Mouse (Mus musculus): ENCODE data around the gene Asb16. TPM values are rescaled to one million over a fixed set of nuclear protein-coding genes. Genes with fewer than 3 reads are reported as not detected.

Gene Asb16
- polyA plus RNA-seq, 1 experiment = 0.13 TPM

- 0% methylated on average over 25 of the region's 25 CpGs for WGBS
- Histone ChIP-seq H3K27ac (ENCODE audit: insufficient read depth, low read length) (peak within 1 kb of the TSS; percentile 95), H3K36me3 (ENCODE audit: control insufficient read depth, insufficient read depth, low read length) (peaks cover 2% of the 10 kb centered on the region), H3K27me3 (ENCODE audit: control insufficient read depth, insufficient read depth, low read length) (no peaks in the 10 kb centered on the region), H3K4me3 (ENCODE audit: extremely low read depth, insufficient read depth, insufficient read length) (peak within 1 kb of the TSS; percentile 73), H3K4me1 (ENCODE audit: control insufficient read depth, insufficient read depth, insufficient read length) (peaks cover 17% of the 10 kb centered on the region; the same call in 1 of the 2 replicates)
- no peak; the same call in 1 of the 2 replicates for TF ChIP-seq POLR2A (IDR thresholded peaks at IDR 0.05; ENCODE audit: low read depth, low read length)
- no peak for TF ChIP-seq CTCF (IDR thresholded peaks at IDR 0.05; ENCODE audit: extremely low read depth, insufficient read depth, insufficient read length, insufficient replicate concordance)
- peak; percentile 61 to 62 for DNase-seq (ENCODE audit: low read depth in 1 of 2, low spot score in 2 of 2)
Measured at GRCm38 (mm10) chr11:102319410-102319792, 50.9 kb downstream of the Asb16 start, which contains the start of gene Ubtf. TSS of gene Ubtf (minus strand) at chr11:102319742.

GRCm38 (mm10) chr11:102319941-102320685 lies 51.6 kb downstream of the Asb16 start:
- 3% methylated on average over 38 of the region's 38 CpGs for WGBS
- H3K27ac ChIP-seq (ENCODE audit: insufficient read depth, low read length) = peak overlapping the region; percentile 95
- TF ChIP-seq CTCF (IDR thresholded peaks at IDR 0.05; ENCODE audit: extremely low read depth, insufficient read depth, insufficient read length, insufficient replicate concordance) (no peak), POLR2A (IDR thresholded peaks at IDR 0.05; ENCODE audit: low read depth, low read length) (peak; percentile 47; the same call in 1 of the 2 replicates)

GRCm38 (mm10) chr11:102320686-102321005 lies 52.1 kb downstream of the Asb16 start:
- no peaks in the 10 kb centered on the region for H3K36me3 ChIP-seq (ENCODE audit: control insufficient read depth, insufficient read depth, low read length)
- peaks cover 13% of the 10 kb centered on the region; the same call in 1 of the 2 replicates for H3K4me1 ChIP-seq (ENCODE audit: control insufficient read depth, insufficient read depth, insufficient read length)
- H3K27ac ChIP-seq (ENCODE audit: insufficient read depth, low read length) = peak overlapping the region; percentile 95
- TF ChIP-seq CTCF (IDR thresholded peaks at IDR 0.05; ENCODE audit: extremely low read depth, insufficient read depth, insufficient read length, insufficient replicate concordance) (no peak), POLR2A (IDR thresholded peaks at IDR 0.05; ENCODE audit: low read depth, low read length) (no peak)
- 46% methylated on average over 10 of the region's 10 CpGs for WGBS
- no peak for DNase-seq (ENCODE audit: low read depth in 1 of 2, low spot score in 2 of 2)
- H3K4me3 ChIP-seq (ENCODE audit: extremely low read depth, insufficient read depth, insufficient read length) = peak overlapping the region; percentile 73; the same call in 1 of the 2 replicates
- H3K27me3 ChIP-seq (ENCODE audit: control insufficient read depth, insufficient read depth, low read length) = no peaks in the 10 kb centered on the region

More at GRCm38 (mm10) chr11:102319941-102320685, 51.6 kb downstream of the Asb16 start:
- Histone ChIP-seq H3K4me1 (ENCODE audit: control insufficient read depth, insufficient read depth, insufficient read length) (peaks cover 17% of the 10 kb centered on the region; the same call in 1 of the 2 replicates), H3K27me3 (ENCODE audit: control insufficient read depth, insufficient read depth, low read length) (no peaks in the 10 kb centered on the region), H3K36me3 (ENCODE audit: control insufficient read depth, insufficient read depth, low read length) (no peaks in the 10 kb centered on the region), H3K4me3 (ENCODE audit: extremely low read depth, insufficient read depth, insufficient read length) (peak overlapping the region; percentile 73)
- peak; percentile 46 to 70 for DNase-seq (ENCODE audit: low read depth in 1 of 2, low spot score in 2 of 2)

DNA sequence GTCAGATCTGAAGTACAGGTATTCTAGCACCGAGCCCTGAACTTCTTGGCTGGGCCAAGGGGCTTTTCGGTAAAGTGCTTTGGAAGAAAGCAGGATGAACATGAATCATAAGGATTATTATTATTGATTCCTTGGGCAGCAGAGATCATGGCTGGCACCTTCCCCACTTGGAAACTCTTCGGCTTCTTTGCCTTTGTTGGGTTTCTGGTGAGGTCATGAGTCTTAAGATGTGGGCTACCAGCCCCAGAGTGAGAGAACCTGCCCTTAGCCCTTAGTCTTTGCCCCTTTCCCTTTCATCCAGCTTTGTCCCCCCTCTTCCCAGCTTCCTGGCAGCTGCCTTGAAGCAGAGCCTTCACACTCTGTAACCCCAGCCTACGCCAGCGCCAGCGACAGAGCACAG lies 53.4 kb downstream of the Asb16 start:
- Histone ChIP-seq H3K27me3 (ENCODE audit: control insufficient read depth, insufficient read depth, low read length) (no peaks in the 10 kb centered on the region), H3K36me3 (ENCODE audit: control insufficient read depth, insufficient read depth, low read length) (no peaks in the 10 kb centered on the region), H3K4me3 (ENCODE audit: extremely low read depth, insufficient read depth, insufficient read length) (no peak overlapping the region), H3K4me1 (ENCODE audit: control insufficient read depth, insufficient read depth, insufficient read length) (peaks cover 7% of the 10 kb centered on the region; the same call in 1 of the 2 replicates), H3K27ac (ENCODE audit: insufficient read depth, low read length) (no peak overlapping the region)
- TF ChIP-seq POLR2A (IDR thresholded peaks at IDR 0.05; ENCODE audit: low read depth, low read length) = no peak
- TF ChIP-seq CTCF (IDR thresholded peaks at IDR 0.05; ENCODE audit: extremely low read depth, insufficient read depth, insufficient read length, insufficient replicate concordance) = no peak
- no peak for DNase-seq (ENCODE audit: low read depth in 1 of 2, low spot score in 2 of 2)
- whole genome bisulfite sequencing = 91% methylated on average over 6 of the region's 6 CpGs

DNA sequence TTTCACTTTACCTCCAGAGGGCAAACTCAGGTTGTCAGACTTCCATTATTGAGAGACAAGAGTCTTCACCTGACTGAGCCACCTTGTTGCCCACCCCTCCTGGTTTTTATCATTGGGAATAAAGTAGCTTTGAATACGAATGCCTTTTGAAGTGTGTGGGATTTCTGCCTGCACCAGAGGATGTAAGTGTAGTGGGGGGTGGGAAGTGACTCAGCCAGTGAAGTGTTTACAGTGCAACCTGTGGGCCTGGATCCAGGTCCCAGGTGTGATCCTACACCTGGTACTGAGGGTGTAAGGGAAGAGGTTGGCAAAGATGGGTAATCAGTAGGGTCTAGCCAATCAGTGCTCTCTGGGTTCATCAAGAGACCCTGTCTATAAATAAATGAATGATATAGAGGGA lies 55.0 kb downstream of the Asb16 start:
- TF ChIP-seq POLR2A (IDR thresholded peaks at IDR 0.05; ENCODE audit: low read depth, low read length) (no peak), CTCF (IDR thresholded peaks at IDR 0.05; ENCODE audit: extremely low read depth, insufficient read depth, insufficient read length, insufficient replicate concordance) (no peak)
- WGBS = 67% methylated on average over 1 of the region's 1 CpGs
- no peaks in the 10 kb centered on the region for H3K36me3 ChIP-seq (ENCODE audit: control insufficient read depth, insufficient read depth, low read length)
- H3K4me3 ChIP-seq (ENCODE audit: extremely low read depth, insufficient read depth, insufficient read length) = no peak overlapping the region
- no peak overlapping the region for H3K27ac ChIP-seq (ENCODE audit: insufficient read depth, low read length)
- no peaks in the 10 kb centered on the region for H3K27me3 ChIP-seq (ENCODE audit: control insufficient read depth, insufficient read depth, low read length)
- no peak for DNase-seq (ENCODE audit: low read depth in 1 of 2, low spot score in 2 of 2)
- H3K4me1 ChIP-seq (ENCODE audit: control insufficient read depth, insufficient read depth, insufficient read length) = peaks cover 7% of the 10 kb centered on the region; the same call in 1 of the 2 replicates

- Histone ChIP-seq H3K4me1 (ENCODE audit: control insufficient read depth, insufficient read depth, insufficient read length) (no peaks in the 10 kb centered on the region), H3K27me3 (ENCODE audit: control insufficient read depth, insufficient read depth, low read length) (no peaks in the 10 kb centered on the region; the same call in 1 of the 2 replicates), H3K27ac (ENCODE audit: insufficient read depth, low read length) (no peak overlapping the region), H3K36me3 (ENCODE audit: control insufficient read depth, insufficient read depth, low read length) (no peaks in the 10 kb centered on the region), H3K4me3 (ENCODE audit: extremely low read depth, insufficient read depth, insufficient read length) (no peak overlapping the region)
- 81% methylated on average over 5 of the region's 5 CpGs for WGBS
- no peak for TF ChIP-seq CTCF (IDR thresholded peaks at IDR 0.05; ENCODE audit: extremely low read depth, insufficient read depth, insufficient read length, insufficient replicate concordance)
- TF ChIP-seq POLR2A (IDR thresholded peaks at IDR 0.05; ENCODE audit: low read depth, low read length) = no peak
- DNase-seq (ENCODE audit: low read depth in 1 of 2, low spot score in 2 of 2) = no peak
Measured at GRCm38 (mm10) chr11:102327250-102327649, 58.7 kb downstream of the Asb16 start.

GRCm38 (mm10) chr11:102327839-102328238 lies 59.3 kb downstream of the Asb16 start:
- Histone ChIP-seq H3K4me1 (ENCODE audit: control insufficient read depth, insufficient read depth, insufficient read length) (no peaks in the 10 kb centered on the region), H3K4me3 (ENCODE audit: extremely low read depth, insufficient read depth, insufficient read length) (no peak overlapping the region), H3K27me3 (ENCODE audit: control insufficient read depth, insufficient read depth, low read length) (no peaks in the 10 kb centered on the region; the same call in 1 of the 2 replicates), H3K36me3 (ENCODE audit: control insufficient read depth, insufficient read depth, low read length) (no peaks in the 10 kb centered on the region), H3K27ac (ENCODE audit: insufficient read depth, low read length) (no peak overlapping the region)
- TF ChIP-seq POLR2A (IDR thresholded peaks at IDR 0.05; ENCODE audit: low read depth, low read length) = no peak
- no peak for TF ChIP-seq CTCF (IDR thresholded peaks at IDR 0.05; ENCODE audit: extremely low read depth, insufficient read depth, insufficient read length, insufficient replicate concordance)
- WGBS = 85% methylated on average over 7 of the region's 7 CpGs
- no peak for DNase-seq (ENCODE audit: low read depth in 1 of 2, low spot score in 2 of 2)

Other genes with a start within 250 kb of the Asb16 start
- gene Mpp3, start 240.3 kb upstream of the Asb16 start, polyA plus RNA-seq (2012; rRNA removed) = 2.1 and 2.7 TPM in 2 replicates
- 12.3 and 12.8 TPM in 2 replicates for gene Cd300lg, start 227.2 kb upstream of the Asb16 start, polyA plus RNA-seq (2012; rRNA removed)
- gene Mpp2, start 180.2 kb upstream of the Asb16 start, polyA plus RNA-seq (2012; rRNA removed) = 7.5 TPM in 2 replicates
- 0.29 and 0.50 TPM in 2 replicates for gene Ppy, start 167.4 kb upstream of the Asb16 start, polyA plus RNA-seq (2012; rRNA removed)
- gene Pyy, start 160.9 kb upstream of the Asb16 start, polyA plus RNA-seq (2012; rRNA removed) = 0.72 TPM in 1 of 2 replicates, not detected in the other
- gene Nags, start 123.2 kb upstream of the Asb16 start, polyA plus RNA-seq (2012; rRNA removed) = 0.20 and 0.58 TPM in 2 replicates
- 15.2 and 18.5 TPM in 2 replicates for gene Tmem101, start 112.3 kb upstream of the Asb16 start, polyA plus RNA-seq (2012; rRNA removed)
- 18.0 and 22.7 TPM in 2 replicates for gene Lsm12, start 83.4 kb upstream of the Asb16 start, polyA plus RNA-seq (2012; rRNA removed)
- 63.9 and 72.3 TPM in 2 replicates for gene G6pc3, start 79.1 kb upstream of the Asb16 start, polyA plus RNA-seq (2012; rRNA removed)
- gene Hdac5, start 38.6 kb upstream of the Asb16 start, polyA plus RNA-seq (2012; rRNA removed) = 71.9 and 97.7 TPM in 2 replicates
- gene BC030867, start 19.9 kb upstream of the Asb16 start, polyA plus RNA-seq (2012; rRNA removed) = 1.9 and 4.5 TPM in 2 replicates
- 31.6 and 41.1 TPM in 2 replicates for gene Tmub2, start 16.2 kb downstream of the Asb16 start, polyA plus RNA-seq (2012; rRNA removed)
- gene Atxn7l3, start 27.9 kb downstream of the Asb16 start, polyA plus RNA-seq (2012; rRNA removed) = 39.8 and 45.1 TPM in 2 replicates
- gene Ubtf, start 51.0 kb downstream of the Asb16 start, polyA plus RNA-seq (2012; rRNA removed) = 29.9 and 30.7 TPM in 2 replicates
- 301 and 381 TPM in 2 replicates for gene Slc4a1, start 97.5 kb downstream of the Asb16 start, polyA plus RNA-seq (2012; rRNA removed)
- 3.6 and 4.0 TPM in 2 replicates for gene Rundc3a, start 124.7 kb downstream of the Asb16 start, polyA plus RNA-seq (2012; rRNA removed)
- gene Slc25a39, start 139.2 kb downstream of the Asb16 start, polyA plus RNA-seq (2012; rRNA removed) = 348 and 407 TPM in 2 replicates
- 232 and 240 TPM in 2 replicates for gene Grn, start 161.6 kb downstream of the Asb16 start, polyA plus RNA-seq (2012; rRNA removed)
- gene Fam171a2, start 178.9 kb downstream of the Asb16 start, polyA plus RNA-seq (2012; rRNA removed) = 4.1 and 5.2 TPM in 2 replicates
- gene Itga2b, start 201.4 kb downstream of the Asb16 start, polyA plus RNA-seq (2012; rRNA removed) = 60.4 and 60.8 TPM in 2 replicates